Mouse (Mus musculus) CD4-positive, CD25-positive, alpha-beta regulatory T cell, adult 2 months (primary cell): ENCODE data around the gene Fcgr2b.
"Not testable (repeated sequence)": the region's sequence is repeated elsewhere in the genome, so short reads cannot be mapped to it uniquely, and the experiment has no call there.

Experiments
- DNase-seq: peaks from one replicate; pipeline ENCODE4 v3.0.0-alpha.2; 2012; ENCODE audit warnings: low read depth, low spot score

The Fcgr2b gene

DNA sequence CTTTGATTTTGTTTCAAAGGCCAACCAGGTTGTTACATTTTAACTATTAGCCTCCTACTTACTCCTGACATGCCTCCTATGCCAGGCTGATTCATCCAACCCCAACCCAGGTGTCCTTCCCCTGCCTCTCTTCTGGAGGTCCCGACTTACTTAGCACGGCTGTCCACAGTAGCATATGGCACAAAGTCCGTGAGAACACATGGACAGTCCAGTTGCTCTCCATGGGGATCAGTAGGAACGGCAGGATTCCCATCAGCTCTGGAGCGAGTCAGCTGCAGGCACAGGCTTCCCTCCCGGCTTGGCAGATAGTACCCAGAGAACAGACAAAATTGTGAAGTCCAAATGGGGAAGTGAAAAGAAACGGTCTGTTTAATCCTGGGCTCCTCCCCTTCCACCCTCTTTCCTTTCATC is 591 bp downstream of the Fcgr2b start:
- DNase-seq: no peak

DNA sequence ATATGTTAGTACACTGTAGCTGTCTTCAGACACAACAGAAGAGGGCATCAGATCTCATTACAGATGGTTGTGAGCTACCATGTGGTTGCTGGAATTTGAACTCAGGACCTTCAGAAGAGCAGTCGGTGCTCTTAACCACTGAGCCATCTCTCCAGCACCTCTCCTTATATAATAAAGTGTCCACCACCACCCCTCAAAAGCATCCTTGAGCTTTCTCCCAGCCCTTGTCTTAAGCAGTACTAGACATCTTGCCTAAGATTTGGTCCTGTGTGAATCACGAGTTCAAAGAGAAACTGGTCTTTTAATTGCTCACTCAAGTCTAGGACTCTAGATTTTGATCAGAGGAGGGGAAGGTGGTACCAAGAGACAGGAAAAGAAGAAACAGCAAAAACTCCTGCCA is 997 bp downstream of the Fcgr2b start:
- DNase-seq: not testable (repeated sequence)

DNA sequence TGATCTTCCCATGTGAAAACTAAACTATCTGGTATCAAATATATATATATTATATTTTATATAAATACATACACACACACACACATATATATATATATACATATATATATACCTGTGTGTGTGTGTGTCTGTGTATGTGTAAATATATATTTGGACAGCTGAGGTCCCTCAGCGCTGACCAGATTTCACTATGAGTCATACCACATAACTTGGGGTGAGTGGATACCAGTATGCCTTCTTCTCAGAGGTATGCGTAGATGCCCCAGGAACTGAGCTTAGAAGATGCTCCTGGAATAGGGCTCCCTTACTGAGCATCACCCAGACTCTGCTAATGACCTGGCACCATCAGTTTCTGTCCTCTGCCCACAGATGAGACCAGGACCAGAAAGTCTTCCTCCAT is 1.6 kb downstream of the Fcgr2b start:
- no peak for DNase-seq

DNA sequence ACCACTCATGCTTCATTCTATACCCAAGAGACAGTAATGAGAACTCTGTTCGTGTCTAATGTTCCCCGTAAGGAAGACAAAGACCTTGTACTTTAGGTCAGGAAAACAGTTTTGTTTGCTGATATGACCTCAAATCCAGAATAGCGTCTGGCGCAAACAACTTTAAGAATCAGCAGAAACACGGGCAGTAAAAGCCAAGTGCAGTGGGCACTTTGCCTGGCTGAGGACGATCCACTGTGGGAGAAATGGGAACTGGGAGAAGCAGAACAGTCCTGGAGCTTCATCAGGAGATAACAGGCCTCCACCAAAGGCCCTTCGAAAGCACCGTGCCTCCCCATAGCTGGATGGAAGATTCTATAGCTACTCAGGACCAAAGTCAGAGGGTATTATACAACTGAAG is 2.2 kb downstream of the Fcgr2b start:
- no peak for DNase-seq

DNA sequence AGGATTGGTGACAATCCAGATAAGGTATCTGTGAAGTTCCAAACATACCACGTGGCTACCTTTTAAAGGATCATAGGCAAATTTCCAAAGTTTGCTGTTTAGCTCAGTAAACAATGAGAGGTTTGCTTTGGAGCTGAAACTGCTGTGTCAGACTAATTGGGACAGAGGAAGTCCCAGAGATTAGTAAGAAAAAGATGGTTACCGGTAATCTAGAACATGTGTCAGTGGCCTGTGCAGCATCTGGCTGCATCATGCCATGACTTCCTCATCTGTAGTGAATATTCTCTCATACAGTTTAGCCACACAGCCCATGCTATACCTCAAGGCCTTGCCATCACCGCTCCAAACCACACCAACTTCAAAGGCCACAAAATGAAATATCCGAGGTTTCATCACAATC is 3.4 kb downstream of the Fcgr2b start:
- DNase-seq: no peak

DNA sequence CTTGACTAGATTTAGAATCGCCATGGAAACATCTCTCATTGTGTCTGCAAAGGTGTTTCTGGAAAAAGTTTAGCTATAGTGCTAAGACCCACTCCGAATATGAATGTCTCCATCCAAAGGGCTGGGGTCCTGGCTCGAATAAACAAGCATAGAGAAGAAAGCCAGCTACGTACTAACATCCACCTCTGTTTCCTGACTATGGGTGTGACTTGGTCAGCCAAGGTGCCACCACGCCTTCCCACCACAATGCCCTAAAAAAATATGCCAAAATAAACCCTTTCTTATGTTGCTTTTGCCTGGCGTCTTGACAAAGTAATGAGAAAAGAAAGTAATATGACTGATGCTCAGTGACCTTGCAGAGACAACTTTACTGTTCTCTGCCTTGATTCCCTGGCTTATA is 3.9 kb downstream of the Fcgr2b start:
- DNase-seq: no peak

DNA sequence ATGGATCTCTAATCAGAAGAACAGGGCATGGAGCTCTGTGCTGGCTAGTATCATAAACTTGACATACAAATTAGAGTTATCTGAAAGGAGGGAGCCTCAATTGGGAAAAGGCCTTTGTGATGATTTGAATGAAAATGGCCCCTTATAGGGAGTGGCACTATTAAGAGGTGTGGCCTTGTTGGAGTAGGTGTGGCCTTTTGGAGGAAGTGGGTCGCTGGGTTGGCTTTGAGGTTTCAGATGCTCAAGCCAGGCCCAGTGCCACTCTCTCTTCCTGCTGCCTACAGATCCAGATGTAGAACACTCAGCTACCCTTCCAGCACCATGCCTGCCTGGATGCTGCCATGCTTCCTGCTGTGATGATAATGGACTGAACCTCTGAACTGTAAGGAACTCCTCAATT is 7.8 kb downstream of the Fcgr2b start:
- no peak for DNase-seq

DNA sequence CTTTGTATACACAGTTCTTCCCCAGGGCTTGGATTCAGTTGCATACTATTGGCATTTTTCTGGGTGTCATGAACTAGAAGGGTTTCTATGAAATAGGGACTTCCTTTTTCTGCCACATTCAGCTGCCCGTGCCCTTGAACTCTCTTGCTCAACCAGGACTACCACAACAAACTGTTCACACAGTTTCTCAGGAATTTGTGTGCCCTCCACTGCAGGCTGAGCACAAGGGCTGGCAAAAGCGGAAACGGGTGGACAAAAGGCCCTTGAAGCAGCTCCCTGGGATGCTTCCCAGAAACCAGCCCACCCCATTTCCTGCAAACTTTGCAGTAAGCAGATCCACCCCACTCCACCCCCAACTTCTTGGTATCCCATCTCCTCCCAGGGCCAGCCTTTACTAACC is 8.8 kb downstream of the Fcgr2b start:
- DNase-seq: no peak

DNA sequence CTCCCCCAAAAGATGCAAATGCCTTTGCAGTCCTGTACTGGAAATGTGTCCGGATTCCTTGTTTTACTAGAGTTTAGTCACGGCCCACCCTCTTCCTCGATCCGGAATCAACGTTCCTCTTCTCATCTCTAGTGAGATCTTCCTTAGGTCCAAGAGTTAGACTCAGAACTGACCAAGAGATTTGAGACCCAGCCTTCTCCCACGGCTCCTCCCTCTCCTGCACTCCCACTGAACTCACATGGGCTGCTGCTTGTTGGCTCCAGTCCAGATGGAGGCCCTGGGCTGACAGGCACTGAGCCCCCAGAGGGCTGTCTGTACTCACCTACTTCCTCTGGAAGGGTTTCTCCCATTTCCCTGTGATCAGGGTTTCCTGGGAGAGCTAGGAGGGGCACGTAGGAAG is 13.3 kb downstream of the Fcgr2b start:
- DNase-seq: no peak

DNA sequence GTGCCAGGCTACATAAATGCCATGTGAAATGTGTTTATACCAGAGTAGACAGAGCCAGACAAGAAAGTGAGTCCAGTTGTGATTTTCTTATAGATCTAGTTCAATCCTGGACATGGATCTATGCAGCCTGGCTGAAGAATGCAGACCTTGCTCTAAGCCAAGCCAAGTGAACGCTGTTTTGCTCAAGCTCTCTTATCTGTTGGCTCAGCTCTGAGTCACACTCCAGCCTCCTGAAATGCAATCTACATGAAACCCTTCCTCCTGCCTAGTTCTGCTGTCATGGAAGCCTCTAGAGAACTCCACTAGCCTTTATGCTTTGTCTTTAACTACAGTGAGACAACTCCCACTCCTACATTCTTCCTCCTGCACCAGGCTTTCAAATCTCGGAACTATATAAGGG is 14.0 kb downstream of the Fcgr2b start:
- DNase-seq: no peak

DNA sequence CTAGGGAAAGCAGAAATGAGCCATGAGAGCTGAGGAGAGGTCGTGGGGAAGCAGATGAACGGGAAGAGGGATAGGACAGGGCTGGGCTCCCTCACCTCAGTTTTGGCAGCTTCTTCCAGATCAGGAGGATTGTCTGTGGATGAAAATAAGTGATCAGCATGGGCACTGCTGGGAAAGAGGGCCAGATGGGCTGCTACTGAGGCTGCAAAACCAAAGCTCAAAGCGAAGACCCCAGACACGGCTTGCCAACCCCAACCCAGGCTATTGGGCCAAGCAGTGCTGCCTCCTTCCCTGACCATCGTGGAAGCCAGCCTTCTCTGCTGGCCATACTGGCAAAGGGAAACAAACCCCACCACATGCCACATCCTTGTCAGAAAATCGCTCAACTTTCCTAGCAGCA is 15.2 kb downstream of the Fcgr2b start:
- no peak for DNase-seq

DNA sequence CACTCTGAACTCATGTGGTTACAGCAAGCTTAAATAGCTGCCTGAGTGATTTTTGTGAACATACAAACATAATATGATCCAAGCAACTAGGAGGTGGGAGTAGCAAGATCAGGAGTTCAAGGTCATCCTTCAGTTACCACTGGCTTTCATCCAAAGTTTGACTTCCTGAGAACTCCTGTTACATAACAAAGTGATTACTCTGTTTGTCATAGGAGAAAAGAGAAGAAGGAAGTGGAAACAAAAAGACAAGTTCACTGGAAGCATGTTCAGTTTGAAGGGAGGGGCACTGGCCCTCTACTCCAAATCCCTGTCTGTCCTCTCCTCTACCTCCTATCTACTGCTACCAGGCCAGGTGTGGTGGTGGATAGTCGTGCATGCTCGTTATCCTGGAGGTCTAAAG is 16.6 kb downstream of the Fcgr2b start:
- DNase-seq: no peak

DNA sequence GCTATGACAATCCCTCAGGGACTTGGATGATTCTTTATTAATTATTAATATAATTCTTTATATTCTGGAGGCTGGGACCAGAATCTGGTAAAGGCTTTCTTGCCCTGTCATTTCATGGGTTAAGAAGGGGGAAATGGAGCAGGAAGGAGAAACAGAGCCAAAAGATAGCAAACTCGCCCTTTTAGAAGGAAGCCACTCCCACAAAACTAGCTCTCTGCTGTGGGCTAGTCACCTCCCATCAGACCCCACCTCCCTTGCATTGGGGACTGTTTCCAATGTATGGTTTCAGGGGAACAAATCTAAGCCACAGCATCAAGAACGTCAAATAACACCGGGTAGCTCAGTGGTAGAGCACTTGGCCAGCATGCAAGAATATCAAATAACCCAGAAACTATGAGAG is 18.1 kb downstream of the Fcgr2b start:
- DNase-seq: no peak

DNA sequence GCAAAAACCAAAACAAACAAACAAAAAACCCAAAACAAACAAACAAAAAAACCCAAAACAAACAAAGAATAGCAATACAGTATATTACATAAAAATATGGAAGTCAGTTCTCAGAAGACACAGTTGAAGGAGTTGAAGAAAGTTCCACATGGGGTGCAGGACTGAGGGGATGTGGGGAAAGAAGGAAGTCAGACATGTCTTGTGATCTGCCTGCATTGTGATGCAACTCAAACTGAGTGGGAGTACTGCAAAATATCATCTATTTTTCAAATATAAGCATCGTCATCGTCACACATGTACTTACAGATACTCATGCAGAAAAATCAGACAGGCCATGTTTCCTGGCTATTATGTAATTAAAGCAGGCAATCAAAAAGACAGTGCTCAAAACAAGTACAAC is 23.2 kb downstream of the Fcgr2b start:
- no peak for DNase-seq

DNA sequence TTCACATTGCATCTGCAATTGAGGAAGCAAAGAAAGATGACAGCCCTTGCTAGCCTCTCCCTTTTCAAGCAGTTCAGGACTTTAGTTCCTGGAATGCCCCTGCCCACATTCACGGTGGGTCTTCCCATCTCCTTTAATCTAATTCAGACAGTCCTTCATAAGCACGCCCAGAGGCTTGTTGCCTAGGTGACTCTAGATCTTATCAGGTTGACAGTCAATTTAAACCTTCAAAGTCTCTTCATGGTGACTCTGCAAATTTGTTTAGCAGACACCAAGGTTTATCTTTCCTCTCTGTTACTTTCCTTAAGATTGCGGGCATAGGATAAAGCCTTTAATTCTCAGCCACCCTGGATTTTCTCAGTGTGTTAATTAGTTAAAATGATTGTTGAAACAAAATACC is 25.6 kb downstream of the Fcgr2b start:
- peak; percentile 2 for DNase-seq

DNA sequence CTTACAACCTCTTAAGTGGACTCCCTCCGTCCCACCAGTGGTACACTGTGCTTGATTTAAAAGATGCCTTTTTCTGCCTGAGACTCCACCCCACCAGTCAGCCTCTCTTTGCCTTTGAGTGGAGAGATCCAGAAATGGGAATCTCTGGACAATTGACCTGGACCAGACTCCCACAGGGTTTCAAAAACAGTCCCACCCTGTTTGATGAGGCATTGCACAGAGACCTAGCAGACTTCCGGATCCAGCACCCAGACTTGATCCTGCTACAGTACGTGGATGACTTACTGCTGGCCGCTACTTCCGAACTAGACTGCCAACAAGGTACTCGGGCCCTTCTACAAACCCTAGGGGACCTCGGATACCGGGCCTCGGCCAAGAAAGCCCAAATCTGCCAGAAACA is 31.4 kb downstream of the Fcgr2b start:
- DNase-seq: not testable (repeated sequence)

DNA sequence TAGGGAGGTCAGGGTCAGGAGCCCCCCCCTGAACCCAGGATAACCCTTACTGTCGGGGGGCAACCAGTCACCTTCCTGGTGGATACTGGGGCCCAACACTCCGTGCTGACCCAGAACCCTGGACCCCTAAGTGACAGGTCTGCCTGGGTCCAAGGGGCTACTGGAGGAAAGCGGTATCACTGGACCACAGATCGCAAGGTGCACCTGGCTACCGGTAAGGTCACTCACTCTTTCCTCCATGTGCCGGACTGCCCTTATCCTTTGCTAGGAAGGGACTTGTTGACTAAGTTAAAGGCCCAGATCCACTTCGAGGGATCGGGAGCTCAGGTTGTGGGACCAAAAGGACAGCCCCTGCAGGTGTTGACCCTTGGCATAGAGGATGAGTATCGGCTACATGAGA is 32.2 kb downstream of the Fcgr2b start:
- not testable (repeated sequence) for DNase-seq

DNA sequence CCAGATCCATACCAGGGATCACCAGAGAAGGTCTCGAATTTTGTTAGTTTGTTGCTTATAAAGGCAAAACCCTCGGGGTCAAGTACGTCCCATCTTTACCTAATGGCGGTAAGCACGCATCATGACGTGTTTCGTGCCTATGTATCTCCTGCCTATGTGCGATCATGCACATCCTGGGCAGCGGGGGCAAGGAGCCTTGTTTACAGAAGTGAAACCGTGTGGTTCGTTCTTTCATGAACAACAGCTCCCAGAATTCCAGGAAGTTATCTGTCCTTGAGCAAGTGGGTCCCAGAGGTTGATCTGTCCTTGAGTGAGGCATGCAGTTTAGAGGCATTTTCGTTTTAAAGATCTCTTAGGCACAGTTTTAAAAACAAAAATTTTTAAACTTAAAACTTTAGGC is 37.1 kb downstream of the Fcgr2b start:
- no peak for DNase-seq

DNA sequence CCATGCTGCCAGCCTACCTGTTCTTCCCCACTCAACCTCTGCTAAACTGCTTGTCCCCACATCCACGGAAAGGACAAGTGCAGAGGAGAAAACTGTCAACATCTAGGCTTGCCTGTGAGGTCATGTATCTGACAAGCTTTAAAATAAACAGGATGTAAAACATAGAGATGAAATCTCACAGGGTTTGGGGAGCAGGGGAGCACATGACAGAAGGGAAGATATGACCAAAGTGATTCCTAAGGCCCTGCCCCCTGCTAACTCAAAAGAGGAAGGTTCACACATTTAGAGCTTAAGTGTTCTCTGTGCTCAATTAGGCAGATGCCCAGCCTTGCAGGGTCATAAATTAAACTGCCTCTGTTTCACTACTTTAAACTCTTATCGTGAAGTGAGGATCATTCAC is 42.0 kb downstream of the Fcgr2b start:
- no peak for DNase-seq

DNA sequence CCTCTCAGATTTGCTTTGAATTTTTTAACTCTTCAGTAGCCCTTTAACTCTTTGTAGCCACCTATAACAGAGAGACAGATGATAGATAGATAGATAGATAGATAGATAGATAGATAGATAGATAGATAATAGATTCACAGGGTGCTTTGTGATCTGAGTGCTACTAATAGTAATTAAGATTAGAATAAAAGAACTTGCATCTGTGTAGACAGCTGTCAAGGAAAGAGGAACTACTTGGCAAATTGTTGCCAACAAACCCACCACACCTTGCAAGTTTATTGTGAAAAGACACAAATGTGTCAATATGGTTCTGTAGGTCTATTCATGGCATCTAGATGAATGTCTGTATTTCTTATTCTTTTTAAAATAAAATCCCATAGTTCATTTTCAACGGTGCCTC is 42.4 kb downstream of the Fcgr2b start:
- no peak for DNase-seq

DNA sequence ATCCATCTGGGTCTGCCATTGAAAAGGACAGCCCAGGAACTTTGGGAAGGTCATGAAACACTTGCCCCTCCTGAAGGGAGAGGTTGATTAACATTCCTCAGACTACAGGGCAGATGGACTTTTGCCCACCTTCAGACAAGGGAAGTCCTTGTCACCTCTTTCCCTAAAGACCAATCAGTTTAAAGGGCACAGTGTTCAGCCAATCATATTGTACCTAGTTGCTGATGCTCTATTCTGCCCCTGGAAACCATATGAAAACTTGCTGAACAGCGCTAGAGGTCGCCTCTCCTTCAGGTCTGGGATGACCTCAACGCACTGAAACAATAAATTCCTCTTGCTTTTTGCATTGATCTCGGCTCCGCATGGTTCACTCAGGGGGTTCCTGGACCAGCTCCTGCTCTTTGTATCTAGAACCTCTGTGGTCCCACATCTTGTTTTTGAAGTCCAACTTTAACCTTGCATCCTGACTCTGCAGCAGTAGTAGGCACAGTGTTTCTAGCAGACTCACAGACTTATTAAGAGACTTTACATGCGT is 42.9 kb downstream of the Fcgr2b start:
- no peak for DNase-seq

DNA sequence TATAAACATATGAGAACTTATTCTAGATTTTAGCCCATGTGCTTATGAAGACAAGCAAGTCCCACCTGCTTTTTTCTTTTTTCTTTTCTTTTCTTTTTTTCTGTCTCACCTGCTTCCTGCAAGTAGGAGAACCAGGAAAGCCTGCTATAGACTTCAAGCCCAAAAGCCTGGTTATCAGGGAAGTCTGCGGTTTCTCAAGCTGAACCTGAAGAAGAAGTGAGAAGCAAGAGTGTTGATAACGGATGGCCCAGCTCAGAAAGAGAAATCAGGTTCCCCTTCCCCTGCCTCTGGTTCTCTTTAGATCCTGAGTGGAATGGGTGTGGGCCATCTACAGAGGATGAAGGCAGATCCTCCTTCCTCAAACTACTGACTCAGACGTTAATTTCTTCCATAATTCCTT is 44.3 kb downstream of the Fcgr2b start:
- no peak for DNase-seq

DNA sequence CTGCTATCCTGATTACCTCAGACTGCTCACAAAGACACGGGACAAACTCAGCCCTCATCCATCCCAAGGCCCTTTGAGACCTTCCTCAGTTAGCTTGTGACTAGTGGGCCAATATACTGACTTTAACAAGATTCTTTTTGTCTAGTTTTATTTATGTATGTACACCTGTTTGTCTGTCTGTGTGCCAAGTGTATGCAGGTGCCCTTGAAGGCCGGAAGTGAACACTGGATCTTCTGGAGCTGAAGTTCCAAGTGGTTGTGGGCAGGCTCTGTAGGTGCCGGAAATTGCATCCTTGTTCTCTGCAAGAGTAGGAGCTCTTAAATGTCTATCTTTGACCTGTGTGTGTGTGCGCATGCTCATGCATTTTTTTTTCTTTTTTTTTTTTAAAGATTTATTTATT is 47.1 kb downstream of the Fcgr2b start:
- DNase-seq: no peak

DNA sequence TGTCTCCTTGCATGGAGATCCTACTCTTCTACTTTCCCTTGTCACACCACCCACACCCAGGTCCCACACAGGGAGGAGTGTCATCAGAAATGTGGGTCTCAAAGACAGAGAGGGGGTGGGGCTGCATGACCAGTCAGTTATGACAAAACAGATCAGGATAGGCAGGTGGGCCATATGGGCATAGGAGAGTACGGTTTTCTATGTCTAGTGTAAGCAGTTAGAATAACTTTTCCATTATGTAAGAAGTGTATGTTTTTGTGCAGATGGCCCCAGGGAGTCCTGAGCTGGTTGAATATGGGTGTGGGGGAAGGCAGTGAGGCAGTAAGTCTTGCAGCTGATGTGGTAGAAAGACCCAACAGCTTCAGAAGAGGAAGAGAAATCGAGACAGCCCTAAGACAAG is 47.9 kb downstream of the Fcgr2b start:
- DNase-seq: no peak

DNA sequence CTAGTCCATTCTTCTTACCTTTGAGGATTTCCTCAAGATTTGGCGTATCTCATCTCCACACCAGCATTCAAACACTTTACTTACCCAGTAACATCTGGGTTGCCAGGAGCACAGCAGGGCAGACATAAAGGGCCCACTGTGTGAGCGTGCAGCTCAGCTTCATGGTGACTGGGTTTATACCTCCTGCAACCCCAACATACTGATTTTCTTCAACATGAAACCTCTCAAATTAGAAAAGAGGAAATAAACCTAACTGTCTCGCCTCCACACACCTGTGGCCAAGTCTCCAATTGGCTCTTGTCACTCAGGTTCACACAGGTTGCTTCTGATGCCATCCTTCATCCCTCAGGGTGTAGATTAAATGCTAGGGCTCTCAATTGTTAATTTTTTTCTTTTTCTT is 49.0 kb downstream of the Fcgr2b start, which contains the start of gene Fcrla:
Gene Fcrla (minus strand): TSS at position 206 of the 400 bp plus-strand sequence.
- no peak for DNase-seq
